Mouse (Mus musculus) cortical plate, adult 2 months (tissue): ENCODE data around the gene Met.

Experiments
- CTCF ChIP-seq: fragments of 200-500 bp; IDR thresholded peaks from 2 replicates; pipeline ENCODE4 v1.5.1; 2011; ENCODE audit warnings: mild to moderate bottlenecking, control low read depth, low read length; ENCODE audit not compliant: insufficient read depth; ENCODE audit errors: extremely low read depth
- POLR2A ChIP-seq: fragments of 200-500 bp; IDR thresholded peaks from 2 replicates; pipeline ENCODE4 v1.6.1; 2011; ENCODE audit warnings: mild to moderate bottlenecking, low read length, control low read depth; ENCODE audit not compliant: insufficient read depth; ENCODE audit errors: extremely low read depth

GRCm38 (mm10) chr6:17508604-17509372, 45.2 kb downstream of the Met start:
- no peak for TF ChIP-seq POLR2A
- TF ChIP-seq CTCF = no peak
